Mouse (Mus musculus) E14TG2a.4 (cell line): ENCODE results near the gene Atox1.

Experiments used
- H3K27me3 ChIP-seq: 2 replicates; pipeline ENCODE4 v1.6.1; 2014; ENCODE audit warnings: low read length, control low read depth; ENCODE audit not compliant: insufficient read depth
- H3K36me3 ChIP-seq: 2 replicates; pipeline ENCODE4 v1.6.1; 2014; ENCODE audit warnings: low read length, control low read depth; ENCODE audit not compliant: insufficient read depth
- H3K4me1 ChIP-seq: replicated peaks from 2 replicates; pipeline ENCODE4 v1.6.1; 2014; ENCODE audit warnings: low read depth, low read length, control low read depth
- H3K4me3 ChIP-seq: replicated peaks from 2 replicates; pipeline ENCODE4 v1.5.1; 2014; ENCODE audit warnings: mild to moderate bottlenecking, low read length
- H3K9me3 ChIP-seq: 2 replicates; pipeline ENCODE4 v1.6.1; 2014; ENCODE audit warnings: low read length, control low read depth
- CTCF ChIP-seq: conservative IDR thresholded peaks from 2 replicates; pipeline ENCODE4 v1.5.1; 2014; ENCODE audit warnings: low read length
- NANOG ChIP-seq: IDR thresholded peaks from 2 replicates; pipeline ENCODE4 v1.6.1; 2014; ENCODE audit warnings: borderline replicate concordance, low read length, mixed read lengths
- POU5F1 ChIP-seq: IDR thresholded peaks from 2 replicates; pipeline ENCODE4 v1.6.1; 2014; ENCODE audit warnings: low read length, borderline replicate concordance

Gene Atox1

GRCm38 (mm10) chr11:55444772-55445171, 16.3 kb downstream of the Atox1 start:
- Histone ChIP-seq H3K4me3 (no peak overlapping the region), H3K27me3 (no peaks in the 10 kb centered on the region), H3K9me3 (no peaks in the 10 kb centered on the region), H3K36me3 (peaks cover 61% of the 10 kb centered on the region), H3K4me1 (peaks cover 77% of the 10 kb centered on the region)
- TF ChIP-seq CTCF, result peak; percentile 77
- TF ChIP-seq POU5F1, result no peak

GRCm38 (mm10) chr11:55439718-55440117, 21.3 kb downstream of the Atox1 start:
- Histone ChIP-seq H3K27me3 (no peaks in the 10 kb centered on the region), H3K4me3 (0 out of 2 replicates have a peak overlapping the region, but pooled peaks have one; percentile 3), H3K4me1 (peaks cover 84% of the 10 kb centered on the region), H3K9me3 (no peaks in the 10 kb centered on the region), H3K36me3 (peaks cover 13% of the 10 kb centered on the region)
- TF ChIP-seq POU5F1 (no peak), CTCF (no peak), NANOG (no peak)

GRCm38 (mm10) chr11:55438031-55438430, 23.0 kb downstream of the Atox1 start:
- Histone ChIP-seq H3K36me3 (no peaks in the 10 kb centered on the region), H3K4me3 (0 out of 2 replicates have a peak overlapping the region, but pooled peaks have one; percentile 2), H3K27me3 (no peaks in the 10 kb centered on the region), H3K9me3 (no peaks in the 10 kb centered on the region), H3K4me1 (peaks cover 67% of the 10 kb centered on the region)
- TF ChIP-seq CTCF, result no peak
- no peak for TF ChIP-seq POU5F1
- no peak for TF ChIP-seq NANOG

GRCm38 (mm10) chr11:55436089-55436488, 24.9 kb downstream of the Atox1 start:
- TF ChIP-seq CTCF (no peak), POU5F1 (no peak), NANOG (no peak)
- Histone ChIP-seq H3K9me3 (no peaks in the 10 kb centered on the region), H3K27me3 (no peaks in the 10 kb centered on the region), H3K4me3 (no peak overlapping the region), H3K36me3 (no peaks in the 10 kb centered on the region), H3K4me1 (peaks cover 48% of the 10 kb centered on the region)

GRCm38 (mm10) chr11:55432981-55433380, 28.1 kb downstream of the Atox1 start:
- no peaks in the 10 kb centered on the region for H3K27me3 ChIP-seq
- TF ChIP-seq POU5F1, result no peak
- H3K4me3 ChIP-seq, result no peak overlapping the region
- H3K4me1 ChIP-seq, result peaks cover 40% of the 10 kb centered on the region
- no peaks in the 10 kb centered on the region for H3K9me3 ChIP-seq
- H3K36me3 ChIP-seq, result no peaks in the 10 kb centered on the region

GRCm38 (mm10) chr11:55429973-55430372, 31.1 kb downstream of the Atox1 start:
- H3K36me3 ChIP-seq, result no peaks in the 10 kb centered on the region
- no peak overlapping the region for H3K4me3 ChIP-seq
- H3K4me1 ChIP-seq, result peaks cover 41% of the 10 kb centered on the region
- 0 out of 2 replicates have a peak, but pooled peaks cover 3% of the 10 kb centered on the region for H3K27me3 ChIP-seq
- no peaks in the 10 kb centered on the region for H3K9me3 ChIP-seq
- TF ChIP-seq POU5F1 (no peak), NANOG (no peak), CTCF (no peak)

- Histone ChIP-seq H3K4me1 (peaks cover 57% of the 10 kb centered on the region), H3K9me3 (no peaks in the 10 kb centered on the region), H3K27me3 (0 out of 2 replicates have a peak, but pooled peaks cover 3% of the 10 kb centered on the region), H3K4me3 (0 out of 2 replicates have a peak overlapping the region, but pooled peaks have one; percentile 5), H3K36me3 (no peaks in the 10 kb centered on the region)
- TF ChIP-seq NANOG, result no peak
- no peak for TF ChIP-seq CTCF
- TF ChIP-seq POU5F1, result no peak
Observed at GRCm38 (mm10) chr11:55428186-55429012, 32.6 kb downstream of the Atox1 start.

- H3K27me3 ChIP-seq, result 0 out of 2 replicates have a peak, but pooled peaks cover 3% of the 10 kb centered on the region
- no peak for TF ChIP-seq POU5F1
- TF ChIP-seq NANOG, result no peak
- no peak for TF ChIP-seq CTCF
- no peaks in the 10 kb centered on the region for H3K36me3 ChIP-seq
Observed at GRCm38 (mm10) chr11:55424746-55425360, 36.2 kb downstream of the Atox1 start.

GRCm38 (mm10) chr11:55423756-55424155, 37.3 kb downstream of the Atox1 start:
- TF ChIP-seq CTCF, result no peak
- no peak for TF ChIP-seq POU5F1
- TF ChIP-seq NANOG, result no peak
- Histone ChIP-seq H3K4me3 (no peak overlapping the region), H3K4me1 (peaks cover 86% of the 10 kb centered on the region), H3K36me3 (no peaks in the 10 kb centered on the region), H3K9me3 (no peaks in the 10 kb centered on the region), H3K27me3 (0 out of 2 replicates have a peak, but pooled peaks cover 3% of the 10 kb centered on the region)

More at GRCm38 (mm10) chr11:55424746-55425360, 36.2 kb downstream of the Atox1 start:
- Histone ChIP-seq H3K9me3 (no peaks in the 10 kb centered on the region), H3K4me1 (peaks cover 78% of the 10 kb centered on the region), H3K4me3 (no peak overlapping the region)
